ENCODE assay signal across 44 mouse cellular contexts in the genomic region with DNA sequence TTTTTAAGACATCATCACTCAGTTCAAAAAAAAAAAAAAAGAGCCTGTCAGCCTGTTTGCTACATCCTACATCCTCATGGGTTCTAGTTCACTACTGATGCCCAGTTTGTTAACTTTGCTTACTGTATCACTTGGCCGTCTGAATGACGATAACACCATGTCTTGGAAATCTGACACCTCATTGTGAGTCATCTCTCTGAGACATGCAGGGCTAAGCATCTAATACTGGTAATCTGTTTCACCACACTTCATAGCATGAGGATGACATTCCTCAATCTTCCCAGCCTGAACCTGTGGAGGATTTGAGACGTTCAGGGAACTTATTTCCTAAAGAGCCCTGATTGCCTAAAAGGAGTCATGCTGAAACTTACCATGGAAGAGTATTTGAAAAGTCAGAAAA. TPM values are rescaled to one million over a fixed set of nuclear protein-coding genes. Genes with fewer than 3 reads are reported as not detected.
"Had no signal": no experiment of that assay in that cellular context is flagged by ENCODE, and none has a peak within 500 bp of the region (broad histone marks: within the 10 kb centered on the region; RNA-seq: fewer than 3 reads in every experiment).

No protein-coding gene starts in this region.

- ATAC-seq: hindbrain, postnatal 0 days; intestine, embryonic 16.5 days had no signal

- H3K27me3 ChIP-seq: heart, embryonic 12.5 days; hindbrain, embryonic 13.5 days; hindbrain, embryonic 15.5 days; kidney, embryonic 15.5 days; limb, embryonic 13.5 days; limb, embryonic 15.5 days; liver, embryonic 13.5 days; liver, embryonic 15.5 days had no signal

- DNase-seq: gastrocnemius, adult 2 months; gastrocnemius, postnatal 10 days; gastrocnemius, postnatal 25 days; heart, adult 18-20 months; heart, postnatal 14 days; heart, postnatal 36 days; kidney, adult 11 months; kidney, adult 2 months; kidney, adult 9 months; kidney, postnatal 14 days; kidney, postnatal 36 days; layer of hippocampus, adult 9-11 months; layer of hippocampus, postnatal 36 days; left cerebral cortex, postnatal 4 days; liver, embryonic 13.5 days had no signal

- H3K4me3 ChIP-seq: gastrocnemius, adult 2 months; heart, embryonic 10.5 days; heart, embryonic 12.5 days; hindbrain, embryonic 13.5 days; hindbrain, embryonic 15.5 days; kidney, embryonic 15.5 days; limb, embryonic 13.5 days; limb, embryonic 15.5 days; liver, embryonic 13.5 days; liver, embryonic 15.5 days had no signal

- H3K36me3 ChIP-seq: heart, embryonic 10.5 days; heart, embryonic 12.5 days; hindbrain, embryonic 13.5 days; hindbrain, embryonic 15.5 days; kidney, embryonic 15.5 days; limb, embryonic 13.5 days; limb, embryonic 15.5 days; liver, embryonic 13.5 days; liver, embryonic 15.5 days had no signal

RNA-seq across cellular contexts. Expression of gene Tmprss11g, which starts 22.2 kb away (rescaled TPM):
- total RNA-seq: gastrocnemius, adult 2 months; gastrocnemius, postnatal 10 days; gastrocnemius, postnatal 25 days; gastrocnemius, postnatal 4 days; granulocyte monocyte progenitor cell, adult 5-6 weeks; heart, adult 18-20 months; heart, adult 8-10 months; heart, postnatal 14 days; heart, postnatal 36 days; hematopoietic stem cell, adult 5-6 weeks; hindbrain, postnatal 0 days; layer of hippocampus, adult 18-20 months; layer of hippocampus, adult 8-10 months; layer of hippocampus, postnatal 14 days; layer of hippocampus, postnatal 36 days; left cerebral cortex, adult 18-20 months; left cerebral cortex, adult 8-10 months; left cerebral cortex, postnatal 10 days; left cerebral cortex, postnatal 25 days; left cerebral cortex, postnatal 4 days had no signal
- polyA plus RNA-seq: heart, embryonic 10.5 days; heart, embryonic 12.5 days; heart, embryonic 14.5 days; heart, embryonic 16.5 days; hindbrain, embryonic 11.5 days; hindbrain, embryonic 13.5 days; hindbrain, embryonic 15.5 days; hindbrain, postnatal 0 days; intestine, embryonic 14.5 days; intestine, embryonic 16.5 days; kidney, embryonic 15.5 days; kidney, postnatal 0 days; large intestine, adult 2 months; limb, embryonic 11.5 days; limb, embryonic 13.5 days; liver, embryonic 11.5 days; liver, embryonic 13.5 days; liver, embryonic 15.5 days had no signal
